ENCODE assay signal across 8 mouse cellular contexts in the genomic region with DNA sequence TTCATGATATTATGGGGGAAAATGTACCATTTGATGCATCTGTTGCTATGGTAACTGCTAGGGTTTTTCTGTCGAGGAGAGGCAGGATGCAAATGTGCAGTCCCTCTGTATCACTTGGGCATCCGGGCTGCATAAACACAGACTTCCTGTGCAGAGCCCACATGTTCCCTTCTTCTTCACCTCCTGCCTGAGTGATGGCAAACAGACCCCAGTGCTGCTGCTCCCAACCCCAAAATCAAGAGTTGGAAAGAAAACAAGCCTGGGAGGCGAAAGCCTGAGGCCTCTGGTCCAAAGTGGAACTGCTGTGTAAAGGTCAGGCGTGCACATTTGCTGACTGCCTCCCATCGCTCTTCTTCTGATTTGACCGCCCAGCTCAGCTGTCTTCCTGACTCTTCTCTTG.
DNase-seq lines count a peak whose midpoint lies in the region; ATAC-seq and TF ChIP-seq lines count a peak whose summit lies in the region.

No protein-coding gene starts in this region.

- TF ChIP-seq CTCF in hindbrain, postnatal 0 days (IDR thresholded peaks at IDR 0.05; ENCODE audit: low read depth), result no peak

- H3K9me3 ChIP-seq in hindbrain, postnatal 0 days (ENCODE audit: low read length), result no peaks in the 10 kb centered on the region

- no peaks in the 10 kb centered on the region for H3K36me3 ChIP-seq in hindbrain, postnatal 0 days (ENCODE audit: insufficient read depth, low read length)

- no peak overlapping the region for H3K9ac ChIP-seq in hindbrain, postnatal 0 days (replicated peaks; ENCODE audit: low read length)

- ATAC-seq in hindbrain, postnatal 0 days, result no peak

- no peak overlapping the region for H3K4me3 ChIP-seq in hindbrain, postnatal 0 days (ENCODE audit: low read length)

- WGBS in hindbrain, postnatal 0 days, result 47% methylated on average over 6 of the region's 6 CpGs

- H3K4me1 ChIP-seq in hindbrain, postnatal 0 days (ENCODE audit: insufficient read depth, low read length), result peaks cover 3% of the 10 kb centered on the region; the same call in 1 of the 2 replicates

- DNase-seq in embryo, embryonic 10 days (ENCODE audit: low spot score), result peak; percentile 51
- DNase-seq in embryo, embryonic 9.5 days (ENCODE audit: extremely low spot score), result no peak
- DNase-seq in layer of hippocampus, adult 11-12 months (ENCODE audit: low spot score), result peak; percentile 47
- DNase-seq in layer of hippocampus, postnatal 10 days (ENCODE audit: low spot score in 2 of 2), result no peak
- peak; percentile 2 for DNase-seq in T-cell, adult 2 months (ENCODE audit: low spot score)
- peak; percentile 42 for DNase-seq in hindbrain, postnatal 0 days (ENCODE audit: low spot score)
- DNase-seq in gastrocnemius, postnatal 14 days, result no peak
- DNase-seq in right cerebral cortex, postnatal 4 days, result no peak

- H3K27me3 ChIP-seq in hindbrain, postnatal 0 days (ENCODE audit: insufficient read depth, low read length), result no peaks in the 10 kb centered on the region

- H3K27ac ChIP-seq in hindbrain, postnatal 0 days, result peak overlapping the region; percentile 45; the same call in 1 of the 2 replicates

- intact Hi-C loops in gastrocnemius, postnatal 14 days (cut with DNase I; ENCODE audit: low total_unique reads), result no loop called here

- no peak overlapping the region for H3K4me2 ChIP-seq in hindbrain, postnatal 0 days (ENCODE audit: low read depth, low read length)

Comparison
In these comparisons a context has a peak if more than half of its experiments do, and no peak if none do; other contexts are left out.
1. DNase-seq: peak in embryo, embryonic 10 days (single experiment), layer of hippocampus, adult 11-12 months (single experiment), T-cell, adult 2 months (single experiment) and hindbrain, postnatal 0 days (single experiment); none in embryo, embryonic 9.5 days (single experiment), layer of hippocampus, postnatal 10 days (0 of 2), gastrocnemius, postnatal 14 days (single experiment) and right cerebral cortex, postnatal 4 days (single experiment).